Mouse (Mus musculus) thymus, postnatal 4 days (tissue): ENCODE data around the gene Itk.

Source experiments
- DNase-seq: peaks from one replicate; pipeline ENCODE4 v3.0.0; 2021

Itk gene

DNA sequence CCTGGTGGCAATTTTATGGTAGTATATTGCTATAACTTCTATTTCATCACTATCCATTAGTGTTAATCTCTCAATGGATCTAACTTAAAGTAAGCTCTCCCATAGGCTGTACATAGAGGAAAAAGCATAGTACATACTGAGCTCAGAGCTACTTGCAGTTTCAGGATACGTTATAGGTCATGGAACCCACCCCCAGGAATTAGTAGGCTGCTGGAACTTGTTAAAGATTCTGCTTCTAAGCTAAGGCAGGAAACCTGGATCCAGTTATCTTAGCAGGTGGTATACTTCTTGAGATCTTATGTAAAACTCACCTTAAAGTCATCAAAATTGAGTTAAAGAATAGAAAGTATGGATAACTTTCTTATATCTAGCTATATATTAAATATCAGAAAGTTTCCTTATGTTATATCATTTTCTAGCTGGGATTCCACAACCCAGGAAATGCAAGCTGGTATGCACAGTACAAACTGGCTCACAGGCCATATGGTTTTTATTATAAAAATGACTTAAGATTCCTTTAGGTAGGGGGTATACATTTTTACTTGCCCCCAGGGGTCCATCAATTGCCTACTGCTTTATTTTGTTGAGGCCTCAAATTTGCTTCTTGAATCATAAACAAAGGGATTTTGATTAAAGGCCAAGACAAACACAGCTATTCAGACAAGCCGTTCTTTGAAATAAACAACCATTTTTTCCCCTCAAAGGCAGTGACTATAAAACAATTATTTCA is 39.5 kb downstream of the Itk start:
- no peak for DNase-seq

DNA sequence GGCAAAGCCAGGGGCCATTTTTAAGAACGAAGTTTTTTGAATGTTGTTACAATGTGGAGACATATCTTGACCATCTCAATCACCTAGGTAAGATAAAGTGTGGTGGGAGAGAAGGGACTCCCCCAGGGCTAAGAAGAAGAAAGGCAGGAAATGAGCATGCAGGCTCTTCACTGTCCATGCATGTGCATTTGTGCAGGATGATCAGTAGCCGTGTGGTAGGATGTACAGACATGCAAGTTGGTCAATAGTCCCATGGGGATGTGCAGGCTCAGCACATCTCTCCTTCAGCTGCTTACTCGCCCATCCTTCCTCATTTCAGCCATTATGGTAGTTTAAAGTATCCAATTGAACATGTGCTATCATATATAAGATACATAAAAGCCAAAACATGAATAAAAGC is 40.9 kb downstream of the Itk start:
- DNase-seq, result no peak

DNA sequence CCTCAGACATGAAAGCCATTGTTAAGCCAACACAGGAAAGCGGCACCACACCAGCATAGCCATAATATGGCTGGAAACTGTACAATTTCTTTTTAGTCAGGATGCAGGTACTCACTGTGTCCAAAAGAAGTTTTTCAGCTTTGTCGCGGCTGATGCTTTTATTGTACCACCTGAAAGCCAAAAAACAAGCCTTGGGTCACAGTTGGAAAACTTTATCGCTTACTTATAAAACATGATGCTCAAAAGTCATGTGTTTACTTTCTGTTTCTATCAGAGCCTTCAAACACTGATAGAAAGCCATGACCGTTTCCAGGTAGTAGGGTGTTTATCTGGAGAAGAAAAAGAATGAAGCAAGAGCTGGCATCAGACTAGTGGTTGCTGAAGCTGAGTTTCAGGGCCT is 41.6 kb downstream of the Itk start:
- no peak for DNase-seq

DNA sequence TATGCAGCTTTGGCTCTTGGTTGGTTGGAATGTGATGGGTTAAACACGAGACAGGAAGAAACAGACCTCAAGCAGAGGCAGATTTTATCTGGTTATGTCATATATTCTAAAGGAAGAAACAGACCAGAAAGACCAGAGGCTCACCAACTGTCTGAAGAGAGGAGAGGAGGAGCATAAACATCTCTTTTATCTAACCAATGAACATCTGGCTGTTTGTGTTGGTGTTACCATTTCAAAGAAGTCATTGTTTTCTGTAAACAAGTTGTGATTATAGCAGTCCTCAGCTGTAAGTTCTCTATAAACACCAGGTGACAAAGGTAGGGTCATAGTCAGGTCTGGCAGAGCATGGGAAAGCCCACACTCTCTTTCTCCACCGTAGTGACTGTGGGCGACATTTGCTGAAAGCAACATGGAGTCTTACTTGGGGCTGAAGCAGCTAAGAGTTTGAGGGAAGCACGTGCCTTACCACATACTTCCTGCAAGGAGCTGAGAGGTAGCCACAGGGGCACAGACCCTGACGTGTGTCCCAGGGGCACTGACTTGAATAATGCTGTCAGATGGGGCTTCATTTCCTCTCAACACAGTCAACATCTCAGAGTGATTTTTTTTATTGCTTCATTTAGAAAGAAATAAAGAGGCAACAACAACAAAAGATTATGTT is 45.3 kb downstream of the Itk start:
- peak; percentile 54 for DNase-seq

DNA sequence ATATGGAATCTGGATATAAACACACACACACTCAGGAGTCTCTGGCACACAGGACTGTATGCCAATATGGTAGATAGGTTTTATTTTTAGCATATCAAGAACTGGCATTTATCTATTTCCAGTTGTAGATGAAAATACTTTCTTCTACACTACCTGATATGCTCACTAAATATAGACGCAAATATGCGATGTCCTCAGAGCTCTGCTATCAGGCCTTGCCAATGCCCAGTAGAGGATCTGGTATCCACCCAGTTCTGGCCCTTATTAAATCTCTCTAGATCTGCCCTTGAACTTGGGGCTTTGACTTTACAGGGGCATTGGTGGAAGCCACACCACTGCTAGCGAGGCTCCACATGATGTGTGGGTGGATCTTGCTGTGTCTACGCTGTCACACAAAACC is 47.4 kb downstream of the Itk start:
- no peak for DNase-seq

DNA sequence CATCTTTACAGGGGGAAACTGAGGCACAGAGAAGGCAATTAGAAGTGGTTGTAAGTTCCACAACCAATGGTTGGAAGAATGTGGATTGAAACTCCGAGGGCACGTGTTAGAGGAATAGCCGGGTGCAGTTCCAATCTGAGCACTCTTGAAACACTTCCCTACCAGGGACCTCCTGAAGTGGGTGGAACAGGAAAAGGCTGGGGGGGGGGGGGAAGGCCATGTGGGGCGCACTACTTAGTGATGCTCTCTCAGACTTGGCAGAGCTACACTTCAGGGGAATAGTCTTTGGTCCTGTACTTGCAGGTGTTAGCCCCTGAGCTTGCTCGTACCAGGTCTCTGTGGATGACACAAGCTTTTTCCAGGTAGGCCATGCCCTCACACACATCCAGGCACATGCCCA is 53.3 kb downstream of the Itk start:
- no peak for DNase-seq

DNA sequence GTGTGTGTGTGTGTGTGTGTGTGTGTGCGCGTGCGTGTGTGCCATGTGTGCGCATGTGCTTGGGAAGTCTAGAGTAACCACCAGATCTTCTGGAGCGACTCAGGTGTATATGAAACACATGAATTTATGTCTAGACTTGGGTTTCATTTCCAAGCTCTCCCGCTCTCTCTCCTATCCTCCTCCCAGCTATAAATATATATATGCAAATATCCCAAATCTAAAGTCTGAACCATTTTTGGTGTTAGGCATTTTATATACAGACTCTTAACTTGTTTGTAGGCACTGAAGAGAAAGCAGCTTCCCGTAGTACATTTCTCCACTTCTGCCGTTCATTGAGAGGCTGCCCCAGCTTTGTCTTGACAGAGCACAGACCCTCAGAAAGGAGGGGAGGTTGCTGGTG is 57.1 kb downstream of the Itk start:
- no peak for DNase-seq

DNA sequence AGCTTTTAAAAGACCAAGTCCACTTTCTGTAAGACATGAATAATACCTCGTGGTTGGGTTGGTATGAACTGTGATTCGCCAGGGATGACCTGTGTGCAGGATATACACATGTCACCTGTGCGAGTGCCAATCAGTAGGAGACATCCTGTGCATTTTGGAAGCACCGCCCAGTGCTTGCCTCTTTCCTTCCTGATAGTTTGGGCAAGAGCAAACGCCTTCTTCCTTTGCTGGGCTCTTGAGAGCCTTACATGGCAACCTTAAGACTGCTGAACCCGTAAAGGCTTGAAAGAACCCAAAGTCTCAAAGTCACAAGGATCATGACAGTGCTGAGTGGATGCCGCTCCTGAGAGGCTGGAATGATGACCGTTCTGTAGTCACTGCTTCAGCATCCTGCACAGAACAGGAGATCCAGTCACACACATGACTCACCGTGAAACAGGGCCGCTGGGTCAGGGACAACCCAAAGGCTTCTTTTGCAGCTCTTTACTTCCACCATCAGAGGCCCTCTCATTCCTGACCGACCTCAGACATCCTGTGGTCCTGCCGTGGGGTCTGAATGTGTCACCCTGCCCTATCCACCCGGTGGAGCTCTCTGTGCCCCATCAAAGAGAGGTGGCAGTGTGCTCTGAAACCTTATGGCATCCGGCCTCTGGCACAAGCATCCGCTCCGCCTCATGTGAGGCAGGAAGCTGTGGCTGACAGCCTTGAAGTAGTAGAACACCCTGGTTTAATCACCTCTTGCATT is 62.9 kb downstream of the Itk start:
- peak; percentile 75 for DNase-seq

DNA sequence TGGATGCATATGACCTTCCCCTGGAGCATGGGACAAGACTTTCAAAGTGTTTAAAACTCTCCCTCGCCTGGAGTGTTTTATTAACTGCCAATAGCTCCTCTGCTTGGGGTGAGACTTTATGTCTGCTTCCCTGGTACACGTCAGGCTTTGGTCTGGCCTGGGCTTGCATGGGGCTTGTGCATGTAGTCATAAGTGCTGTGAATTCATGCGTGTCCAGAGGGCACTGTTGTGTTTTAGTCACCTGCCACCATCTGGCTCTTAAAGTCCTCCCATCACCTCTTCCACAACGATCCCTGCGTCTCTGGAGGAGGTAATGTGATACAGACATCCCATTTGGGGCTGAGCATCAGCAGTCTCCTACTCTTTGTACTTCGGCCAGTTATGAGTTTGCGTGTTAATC is 67.8 kb downstream of the Itk start:
- no peak for DNase-seq

DNA sequence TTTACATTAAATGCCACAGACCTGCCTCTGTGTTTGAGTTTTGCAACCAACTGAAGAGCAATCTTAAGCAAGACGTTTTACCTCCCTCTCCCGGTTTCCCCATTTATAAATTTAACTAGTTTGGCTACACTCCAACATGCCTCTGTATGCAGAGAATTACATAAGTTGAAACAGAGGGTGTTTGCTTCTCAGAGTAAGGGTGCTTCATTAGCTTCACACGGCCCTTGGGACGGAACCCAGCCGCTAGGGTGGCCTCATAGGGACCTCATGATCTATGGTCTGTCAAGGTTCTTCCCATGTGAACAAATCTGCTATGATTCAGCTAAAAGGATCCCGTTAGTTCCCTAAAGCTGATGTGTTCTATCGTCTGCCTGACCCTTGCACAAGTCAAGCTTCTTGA is 74.8 kb downstream of the Itk start:
- DNase-seq, result no peak

DNA sequence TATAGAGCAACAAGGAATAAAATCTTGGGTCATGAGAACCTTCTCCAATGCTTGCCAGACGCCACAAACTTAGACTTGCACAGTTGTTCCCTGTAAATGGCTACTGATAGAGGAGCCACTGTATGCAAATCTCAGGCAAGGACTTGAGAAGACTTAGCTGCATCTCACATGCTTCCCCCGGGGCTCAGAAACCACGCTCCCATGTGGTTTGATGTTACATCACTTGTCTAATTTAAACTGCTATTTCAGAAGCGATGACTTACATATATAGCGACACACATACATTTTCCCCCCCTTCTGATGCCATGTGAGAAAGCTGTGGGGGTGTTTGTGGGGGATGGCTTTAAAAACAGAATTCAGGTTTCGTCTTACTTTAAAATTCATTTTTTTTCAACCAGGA is 75.5 kb downstream of the Itk start:
- peak; percentile 47 for DNase-seq

DNA sequence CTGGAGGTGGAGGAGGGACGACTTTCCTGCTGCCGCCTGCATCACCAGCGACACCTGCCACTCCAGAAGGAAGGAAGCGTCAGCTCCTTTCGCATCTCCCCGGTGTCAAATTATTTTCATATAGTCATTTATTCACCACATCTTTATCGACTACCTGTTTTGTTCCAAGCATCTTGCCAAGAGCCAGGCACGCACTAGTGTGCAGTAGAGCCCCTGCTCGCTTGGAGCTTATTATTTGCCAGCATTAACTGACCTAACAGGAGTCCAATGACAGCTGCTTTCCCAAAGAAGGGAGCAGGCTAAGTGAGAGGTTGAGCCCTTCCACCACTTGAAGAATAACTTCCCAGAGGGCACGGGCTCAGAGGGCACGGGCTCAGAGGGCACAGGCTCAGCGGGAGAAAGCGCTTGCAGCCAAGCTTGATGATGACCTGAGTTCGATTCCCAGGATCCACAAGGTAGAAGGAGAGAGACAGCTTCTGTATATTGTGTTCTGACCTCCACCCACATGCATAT is 76.7 kb downstream of the Itk start, which contains the start of gene Cyfip2:
Cyfip2 (minus strand) TSS at position 337 of the 513 bp plus-strand sequence.
- DNase-seq, result no peak

DNA sequence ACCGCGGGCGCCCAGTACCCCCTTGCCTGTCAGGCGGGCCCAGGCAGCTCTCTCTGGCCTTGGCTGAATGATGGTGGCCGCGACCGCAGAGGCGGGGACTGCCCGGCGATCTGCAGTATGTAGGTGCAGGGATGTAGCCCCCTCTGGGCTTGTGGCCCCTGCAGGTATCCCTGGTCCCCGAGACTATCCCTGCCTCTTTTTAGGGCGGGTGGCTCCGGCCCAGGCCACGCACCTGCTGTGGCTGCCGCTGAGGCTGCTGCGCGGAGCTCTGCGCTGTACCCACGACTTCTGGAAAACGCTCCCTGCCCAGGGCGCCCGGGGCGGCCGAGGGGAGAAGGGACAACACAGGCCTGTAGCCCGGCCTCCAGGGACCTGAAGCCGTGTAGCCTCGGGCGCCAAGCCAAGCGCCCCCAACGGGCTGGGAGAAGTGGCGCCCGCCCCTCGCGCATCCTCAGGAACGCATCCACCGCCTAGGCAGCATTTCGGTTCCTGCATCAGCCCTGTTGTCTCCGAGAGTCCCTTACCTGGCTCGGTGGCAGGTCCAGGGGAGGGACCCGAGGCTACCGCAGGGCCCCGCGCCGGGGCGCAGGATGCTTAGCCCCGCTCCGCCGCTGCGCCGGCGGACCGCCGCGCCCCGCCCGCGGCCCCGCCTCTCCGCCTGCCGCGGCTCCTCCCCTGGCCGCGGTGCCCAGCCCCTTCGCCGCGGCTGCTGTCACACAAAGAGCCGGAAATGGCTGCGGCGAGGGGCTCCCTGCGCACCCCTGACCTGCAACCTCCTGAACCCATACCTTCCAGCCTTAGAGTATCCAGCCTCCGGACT is 77.4 kb downstream of the Itk start:
- peak; percentile 88 for DNase-seq

DNA sequence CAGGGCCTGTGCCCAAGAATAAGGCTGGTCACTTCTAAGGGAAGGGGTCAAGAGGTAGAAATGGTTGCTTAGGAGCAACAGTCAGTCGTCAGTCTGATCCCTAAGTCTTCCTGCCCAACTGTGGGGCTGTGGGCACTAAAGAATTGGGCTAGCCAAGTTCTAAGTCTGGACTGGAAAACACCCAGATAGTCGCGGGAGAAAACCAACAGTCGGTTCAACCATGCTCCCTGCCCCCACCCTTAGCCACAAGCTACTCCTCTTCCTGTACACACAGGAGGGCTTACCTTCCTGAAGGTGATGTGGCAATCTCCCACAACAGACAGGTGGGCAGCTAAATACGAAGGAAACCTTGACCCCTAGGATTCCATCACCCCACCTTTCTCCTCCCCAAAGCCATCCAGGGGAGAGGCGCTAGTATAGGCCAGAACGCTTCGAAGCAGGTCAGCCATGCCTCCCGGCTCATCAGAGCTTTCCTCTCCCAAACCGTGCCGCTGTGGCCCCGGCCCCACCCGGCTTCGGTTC is 78.1 kb downstream of the Itk start:
- peak; percentile 80 for DNase-seq

DNA sequence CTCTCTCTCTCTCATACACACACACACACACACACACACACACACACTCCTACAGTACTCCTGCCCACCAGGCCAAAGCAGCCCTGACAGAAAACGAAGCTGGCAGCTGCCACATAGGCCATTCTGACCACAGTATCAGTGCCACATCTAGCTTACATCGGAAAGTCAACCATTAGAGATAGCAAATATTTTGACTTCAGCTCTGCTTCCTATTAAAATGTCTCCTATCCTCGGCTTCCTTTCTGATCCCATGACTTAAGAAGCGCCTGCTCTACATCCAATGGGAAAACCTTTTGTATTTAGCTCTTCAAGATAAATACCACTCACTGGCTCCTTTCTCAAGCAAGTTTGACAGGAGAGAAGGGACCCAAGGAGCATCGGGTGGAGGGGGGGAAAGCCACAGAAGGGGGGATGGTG is 78.7 kb downstream of the Itk start:
- DNase-seq, result no peak

DNA sequence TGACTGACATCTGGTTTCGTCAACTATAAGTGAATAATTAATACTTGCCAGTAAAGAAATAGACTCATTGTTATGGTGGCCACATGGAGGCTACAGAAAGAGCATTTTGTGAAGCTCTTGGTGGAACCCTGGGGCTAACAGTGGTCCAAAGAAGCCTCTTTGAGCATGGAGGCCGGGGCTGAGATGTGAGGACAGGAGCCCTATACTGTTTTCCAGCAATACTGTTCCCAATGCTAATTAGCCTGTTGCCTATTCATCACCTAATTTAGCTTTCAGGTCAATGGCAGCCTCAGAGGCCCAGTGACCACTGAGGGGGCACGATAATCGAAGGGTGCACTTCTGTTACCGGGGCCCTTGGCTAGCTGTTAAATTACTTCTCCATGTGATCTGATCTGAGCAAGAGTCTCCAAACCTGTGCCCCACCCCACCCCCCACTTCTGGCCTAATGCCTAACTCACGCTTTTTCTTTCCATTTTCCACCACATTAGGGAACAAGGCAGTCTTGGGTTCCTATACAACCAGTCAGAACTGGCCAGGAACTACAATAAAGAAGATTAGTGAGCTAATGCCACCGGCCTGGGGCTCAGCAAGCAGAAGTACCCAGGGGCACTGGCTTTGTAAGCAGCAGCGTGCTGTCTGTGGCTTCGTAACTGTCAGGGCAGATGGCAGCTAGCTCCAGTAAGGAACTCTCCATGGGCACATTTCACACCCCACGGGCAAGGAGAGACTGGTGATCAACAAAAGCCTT is 79.3 kb downstream of the Itk start:
- DNase-seq, result peak; percentile 58

DNA sequence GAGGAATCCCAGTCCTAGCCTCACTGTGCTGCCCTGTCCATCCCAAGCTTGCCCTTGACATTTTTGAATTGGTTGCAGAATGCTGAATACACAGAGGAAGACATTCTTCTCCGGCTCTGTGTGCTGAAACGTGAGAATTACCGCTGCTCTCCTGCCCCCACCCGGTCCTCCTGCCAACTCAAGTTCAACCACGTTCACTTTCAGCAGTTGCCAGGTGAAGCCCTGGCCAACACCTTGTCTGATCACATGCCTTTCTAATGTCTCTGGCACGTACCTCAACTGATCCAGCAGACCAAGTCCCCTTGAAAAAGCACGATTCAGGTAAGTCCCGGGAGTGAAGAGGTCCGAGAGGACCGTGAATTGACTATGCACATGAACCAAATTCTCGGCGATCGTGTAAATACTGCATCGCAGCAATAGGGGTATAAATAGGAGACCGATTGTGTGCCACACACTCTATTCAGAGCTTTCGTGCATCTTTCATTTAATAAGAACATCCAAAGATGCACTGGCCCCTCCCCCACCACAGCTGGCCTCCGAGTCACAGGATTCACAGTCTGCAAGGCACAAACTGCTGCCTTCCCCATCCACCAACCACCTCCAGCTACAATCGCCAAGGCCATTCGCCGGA is 80.1 kb downstream of the Itk start:
- DNase-seq, result peak; percentile 86

DNA sequence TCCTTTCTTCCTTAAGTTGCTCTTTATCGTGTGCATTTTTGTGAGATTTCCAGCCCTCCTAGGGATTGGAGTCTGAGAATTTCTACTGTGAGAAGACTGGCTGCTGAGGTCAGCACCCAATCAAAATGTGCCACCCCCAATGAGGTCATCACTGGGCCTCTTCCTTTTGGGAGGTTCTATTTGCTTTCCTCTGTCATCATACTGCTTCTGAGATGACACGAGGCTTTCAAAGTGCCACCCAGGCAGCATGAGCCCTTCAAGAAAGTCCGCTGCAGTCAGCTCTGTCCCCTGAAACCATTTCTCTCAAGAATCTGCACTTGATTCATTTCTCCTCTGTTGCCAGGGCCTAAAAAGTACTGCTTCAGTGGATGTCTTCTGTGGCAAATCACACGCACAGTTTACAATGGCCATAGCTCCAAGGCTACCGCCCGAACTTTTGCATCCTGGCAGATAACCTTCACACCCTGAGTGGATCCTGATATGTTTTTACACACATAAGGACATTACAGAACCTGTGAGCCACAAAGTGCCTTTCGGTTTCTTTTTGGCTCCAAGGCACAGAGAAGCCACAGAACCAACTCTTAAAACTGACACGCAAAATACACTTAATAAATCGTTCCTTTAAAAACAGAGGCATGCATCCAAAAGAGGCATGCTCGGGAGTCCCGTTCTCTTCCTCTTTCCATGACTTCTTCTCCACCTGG is 80.9 kb downstream of the Itk start:
- DNase-seq, result no peak

DNA sequence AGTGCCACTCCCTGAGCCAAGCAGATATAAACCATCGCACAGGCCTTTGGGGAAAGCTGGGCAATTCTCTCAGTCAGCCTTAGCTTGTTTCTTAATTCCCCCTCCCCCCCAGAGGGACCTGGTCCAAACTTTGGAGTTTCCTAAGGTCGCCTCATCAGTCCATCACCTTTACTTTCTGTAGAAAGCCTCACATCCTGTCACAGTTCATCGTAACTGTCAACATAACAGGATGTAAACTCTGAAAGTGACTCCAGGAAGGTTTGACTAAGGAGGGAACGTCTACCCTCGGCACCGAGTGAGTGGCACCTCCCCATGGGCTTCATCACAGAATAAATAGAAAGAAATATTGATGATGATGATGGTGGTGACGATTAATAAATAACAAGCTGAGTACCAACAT is 81.5 kb downstream of the Itk start:
- peak; percentile 38 for DNase-seq

DNA sequence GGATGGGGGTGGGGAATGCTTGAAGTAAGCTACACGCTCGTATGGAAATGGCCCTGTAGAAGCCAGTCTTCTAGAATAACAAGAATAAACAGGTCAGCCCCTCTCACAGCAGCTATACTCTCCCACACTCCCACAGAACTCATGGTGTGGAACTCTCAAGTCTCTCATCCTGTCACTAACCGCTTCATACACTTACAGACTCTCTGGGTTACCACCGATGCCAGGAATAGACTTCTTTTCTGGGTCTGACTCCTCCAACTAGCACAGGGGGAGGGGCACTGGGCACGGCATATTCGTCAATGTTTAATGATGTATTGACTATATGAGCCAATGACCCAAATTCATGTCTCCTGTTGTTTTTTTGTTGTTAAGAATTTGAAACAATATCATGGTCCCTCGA is 82.5 kb downstream of the Itk start:
- DNase-seq, result peak; percentile 49
